Mouse (Mus musculus): ENCODE results near the gene Nln. TPM values are rescaled to one million over a fixed set of nuclear protein-coding genes. Genes with fewer than 3 reads are reported as not detected.
A peak's percentile ranks its signal among the peaks of the same experiment; 100 is the strongest.

The Nln gene
- polyA plus RNA-seq, 1 experiment from 2014 or later = 21.0 TPM

GRCm38 (mm10) chr13:104026525-104026924, 82.9 kb downstream of the Nln start:
- Histone ChIP-seq H3K27me3 (ENCODE audit: control insufficient read depth, insufficient read depth, low read length) (no peaks in the 10 kb centered on the region), H3K9me3 (ENCODE audit: control insufficient read depth, low read length) (no peaks in the 10 kb centered on the region), H3K4me2 (ENCODE audit: low read depth, severe bottlenecking) (no peak overlapping the region), H3K9ac (ENCODE audit: low read length) (no peak overlapping the region), H3K27ac (replicated peaks; ENCODE audit: low read depth, low read length) (no peak overlapping the region), H3K4me3 (ENCODE audit: low read depth, low read length) (no peak overlapping the region), H3K36me3 (ENCODE audit: control insufficient read depth, insufficient read depth, low read length) (no peaks in the 10 kb centered on the region), H3K4me1 (ENCODE audit: control insufficient read depth, insufficient read depth, low read length) (peaks cover 8% of the 10 kb centered on the region; the same call in 1 of the 2 replicates)
- DNase-seq (ENCODE audit: low spot score) = no peak
- ATAC-seq (ENCODE audit: insufficient number of reproducible peaks, low FRiP score, low TSS enrichment, low read depth) = no peak
- WGBS = 88% methylated on average over 3 of the region's 3 CpGs

GRCm38 (mm10) chr13:104025710-104025995, 83.8 kb downstream of the Nln start:
- WGBS = 77% methylated on average over 6 of the region's 6 CpGs
- Histone ChIP-seq H3K9ac (ENCODE audit: low read length) (no peak overlapping the region), H3K4me2 (ENCODE audit: low read depth, severe bottlenecking) (no peak overlapping the region), H3K4me1 (ENCODE audit: control insufficient read depth, insufficient read depth, low read length) (peaks cover 8% of the 10 kb centered on the region; the same call in 1 of the 2 replicates), H3K4me3 (ENCODE audit: low read depth, low read length) (no peak overlapping the region), H3K27me3 (ENCODE audit: control insufficient read depth, insufficient read depth, low read length) (no peaks in the 10 kb centered on the region), H3K36me3 (ENCODE audit: control insufficient read depth, insufficient read depth, low read length) (no peaks in the 10 kb centered on the region), H3K27ac (replicated peaks; ENCODE audit: low read depth, low read length) (no peak overlapping the region), H3K9me3 (ENCODE audit: control insufficient read depth, low read length) (no peaks in the 10 kb centered on the region)
- DNase-seq (ENCODE audit: low spot score) = no peak
- ATAC-seq (ENCODE audit: insufficient number of reproducible peaks, low FRiP score, low TSS enrichment, low read depth) = no peak

GRCm38 (mm10) chr13:104024856-104025709, 84.3 kb downstream of the Nln start:
- no peak overlapping the region for H3K4me2 ChIP-seq (ENCODE audit: low read depth, severe bottlenecking)
- 0 out of 2 replicates have a peak, but pooled peaks have one; percentile 37 for ATAC-seq (ENCODE audit: insufficient number of reproducible peaks, low FRiP score, low TSS enrichment, low read depth)
- H3K27me3 ChIP-seq (ENCODE audit: control insufficient read depth, insufficient read depth, low read length) = no peaks in the 10 kb centered on the region
- peaks cover 8% of the 10 kb centered on the region; the same call in 1 of the 2 replicates for H3K4me1 ChIP-seq (ENCODE audit: control insufficient read depth, insufficient read depth, low read length)
- peak; percentile 43 for DNase-seq (ENCODE audit: low spot score)
- WGBS = 52% methylated on average over 18 of the region's 18 CpGs
- H3K9me3 ChIP-seq (ENCODE audit: control insufficient read depth, low read length) = no peaks in the 10 kb centered on the region; the same call in 1 of the 2 replicates
- H3K9ac ChIP-seq (ENCODE audit: low read length) = no peak overlapping the region
- peak overlapping the region; percentile 52; the same call in 1 of the 2 replicates for H3K27ac ChIP-seq (replicated peaks; ENCODE audit: low read depth, low read length)
- H3K36me3 ChIP-seq (ENCODE audit: control insufficient read depth, insufficient read depth, low read length) = no peaks in the 10 kb centered on the region
- no peak overlapping the region for H3K4me3 ChIP-seq (ENCODE audit: low read depth, low read length)

GRCm38 (mm10) chr13:104024275-104024674, 85.1 kb downstream of the Nln start:
- WGBS = 92% methylated on average over 2 of the region's 2 CpGs
- H3K9ac ChIP-seq (ENCODE audit: low read length) = no peak overlapping the region
- peaks cover 8% of the 10 kb centered on the region; the same call in 1 of the 2 replicates for H3K4me1 ChIP-seq (ENCODE audit: control insufficient read depth, insufficient read depth, low read length)
- H3K27me3 ChIP-seq (ENCODE audit: control insufficient read depth, insufficient read depth, low read length) = no peaks in the 10 kb centered on the region
- no peak overlapping the region for H3K4me2 ChIP-seq (ENCODE audit: low read depth, severe bottlenecking)
- ATAC-seq (ENCODE audit: insufficient number of reproducible peaks, low FRiP score, low TSS enrichment, low read depth) = no peak
- no peaks in the 10 kb centered on the region; the same call in 1 of the 2 replicates for H3K9me3 ChIP-seq (ENCODE audit: control insufficient read depth, low read length)
- no peak overlapping the region for H3K4me3 ChIP-seq (ENCODE audit: low read depth, low read length)
- H3K27ac ChIP-seq (replicated peaks; ENCODE audit: low read depth, low read length) = no peak overlapping the region
- no peak for DNase-seq (ENCODE audit: low spot score)
- no peaks in the 10 kb centered on the region for H3K36me3 ChIP-seq (ENCODE audit: control insufficient read depth, insufficient read depth, low read length)

GRCm38 (mm10) chr13:104023356-104023911, 86.0 kb downstream of the Nln start:
- ATAC-seq (ENCODE audit: insufficient number of reproducible peaks, low FRiP score, low TSS enrichment, low read depth) (peak; percentile 33; the same call in 1 of the 2 replicates), DNase-seq (ENCODE audit: low spot score) (peak; percentile 55)
- H3K27me3 ChIP-seq (ENCODE audit: control insufficient read depth, insufficient read depth, low read length) = no peaks in the 10 kb centered on the region
- no peak overlapping the region for H3K4me2 ChIP-seq (ENCODE audit: low read depth, severe bottlenecking)
- H3K4me3 ChIP-seq (ENCODE audit: low read depth, low read length) = no peak overlapping the region
- H3K36me3 ChIP-seq (ENCODE audit: control insufficient read depth, insufficient read depth, low read length) = no peaks in the 10 kb centered on the region
- WGBS = 51% methylated on average over 11 of the region's 11 CpGs
- H3K9ac ChIP-seq (ENCODE audit: low read length) = no peak overlapping the region
- 0 out of 2 replicates have a peak overlapping the region, but pooled peaks have one; percentile 18 for H3K27ac ChIP-seq (replicated peaks; ENCODE audit: low read depth, low read length)
- no peaks in the 10 kb centered on the region; the same call in 1 of the 2 replicates for H3K9me3 ChIP-seq (ENCODE audit: control insufficient read depth, low read length)
- H3K4me1 ChIP-seq (ENCODE audit: control insufficient read depth, insufficient read depth, low read length) = peaks cover 8% of the 10 kb centered on the region; the same call in 1 of the 2 replicates

GRCm38 (mm10) chr13:104018466-104019076, 90.8 kb downstream of the Nln start:
- no peak overlapping the region for H3K9ac ChIP-seq (ENCODE audit: low read length)
- 65% methylated on average over 7 of the region's 7 CpGs for WGBS
- H3K27ac ChIP-seq (replicated peaks; ENCODE audit: low read depth, low read length) = no peak overlapping the region
- H3K9me3 ChIP-seq (ENCODE audit: control insufficient read depth, low read length) = no peaks in the 10 kb centered on the region; the same call in 1 of the 2 replicates
- H3K4me1 ChIP-seq (ENCODE audit: control insufficient read depth, insufficient read depth, low read length) = peaks cover under 1% of the 10 kb centered on the region; the same call in 1 of the 2 replicates
- H3K36me3 ChIP-seq (ENCODE audit: control insufficient read depth, insufficient read depth, low read length) = no peaks in the 10 kb centered on the region
- no peak for DNase-seq (ENCODE audit: low spot score)
- no peak for ATAC-seq (ENCODE audit: insufficient number of reproducible peaks, low FRiP score, low TSS enrichment, low read depth)
- no peaks in the 10 kb centered on the region for H3K27me3 ChIP-seq (ENCODE audit: control insufficient read depth, insufficient read depth, low read length)
- no peak overlapping the region for H3K4me3 ChIP-seq (ENCODE audit: low read depth, low read length)
- H3K4me2 ChIP-seq (ENCODE audit: low read depth, severe bottlenecking) = no peak overlapping the region

- Histone ChIP-seq H3K27ac (replicated peaks; ENCODE audit: low read depth, low read length) (no peak overlapping the region), H3K4me1 (ENCODE audit: control insufficient read depth, insufficient read depth, low read length) (no peaks in the 10 kb centered on the region), H3K9ac (ENCODE audit: low read length) (no peak overlapping the region), H3K27me3 (ENCODE audit: control insufficient read depth, insufficient read depth, low read length) (no peaks in the 10 kb centered on the region), H3K9me3 (ENCODE audit: control insufficient read depth, low read length) (no peaks in the 10 kb centered on the region; the same call in 1 of the 2 replicates), H3K36me3 (ENCODE audit: control insufficient read depth, insufficient read depth, low read length) (no peaks in the 10 kb centered on the region), H3K4me2 (ENCODE audit: low read depth, severe bottlenecking) (no peak overlapping the region), H3K4me3 (ENCODE audit: low read depth, low read length) (no peak overlapping the region)
- ATAC-seq (ENCODE audit: insufficient number of reproducible peaks, low FRiP score, low TSS enrichment, low read depth) (no peak), DNase-seq (ENCODE audit: low spot score) (no peak)
- 93% methylated on average over 18 of the region's 18 CpGs for WGBS
Measured at GRCm38 (mm10) chr13:104015246-104016105, 93.9 kb downstream of the Nln start.

- no peaks in the 10 kb centered on the region for H3K27me3 ChIP-seq (ENCODE audit: control insufficient read depth, insufficient read depth, low read length)
- no peak overlapping the region for H3K4me2 ChIP-seq (ENCODE audit: low read depth, severe bottlenecking)
- H3K4me3 ChIP-seq (ENCODE audit: low read depth, low read length) = no peak overlapping the region
- 88% methylated on average over 11 of the region's 11 CpGs for WGBS
- ATAC-seq (ENCODE audit: insufficient number of reproducible peaks, low FRiP score, low TSS enrichment, low read depth) = no peak
- no peak for DNase-seq (ENCODE audit: low spot score)
- H3K4me1 ChIP-seq (ENCODE audit: control insufficient read depth, insufficient read depth, low read length) = no peaks in the 10 kb centered on the region
- H3K9ac ChIP-seq (ENCODE audit: low read length) = no peak overlapping the region
- H3K27ac ChIP-seq (replicated peaks; ENCODE audit: low read depth, low read length) = no peak overlapping the region
- no peaks in the 10 kb centered on the region for H3K9me3 ChIP-seq (ENCODE audit: control insufficient read depth, low read length)
- no peaks in the 10 kb centered on the region for H3K36me3 ChIP-seq (ENCODE audit: control insufficient read depth, insufficient read depth, low read length)
Measured at GRCm38 (mm10) chr13:104014038-104014437, 95.4 kb downstream of the Nln start.

Measured in limb, embryonic 11.5 days (tissue).